Mouse (Mus musculus) limb, embryonic 15.5 days (tissue): ENCODE data around the gene Lsp1. TPM values are rescaled to one million over a fixed set of nuclear protein-coding genes. Genes with fewer than 3 reads are reported as not detected.

Source experiments
- ATAC-seq: fragments of 200-750 bp; cut with Nextera tagmentation; 2 replicates; pipeline ENCODE4 v1.8.0; 2017; ENCODE audit warnings: low read depth, moderate TSS enrichment; ENCODE audit not compliant: insufficient number of reproducible peaks, low FRiP score, low TSS enrichment
- H3K27ac ChIP-seq: fragments of 300-500 bp; sonication (generic); 2 replicates; pipeline ENCODE4 v1.5.1; 2015; ENCODE audit warnings: moderate library complexity, mild to moderate bottlenecking, inconsistent platforms
- H3K27me3 ChIP-seq: fragments of 300-500 bp; sonication (generic); 2 replicates; pipeline ENCODE4 v1.6.1; 2015; ENCODE audit warnings: inconsistent platforms
- H3K36me3 ChIP-seq: fragments of 300-500 bp; sonication (generic); 2 replicates; pipeline ENCODE4 v1.6.1; 2015; ENCODE audit warnings: inconsistent platforms
- H3K4me1 ChIP-seq: fragments of 300-500 bp; sonication (generic); 2 replicates; pipeline ENCODE4 v1.6.1; 2015; ENCODE audit warnings: inconsistent platforms
- H3K4me2 ChIP-seq: fragments of 300-500 bp; sonication (generic); 2 replicates; pipeline ENCODE4 v1.6.1; 2015; ENCODE audit warnings: mild to moderate bottlenecking, inconsistent platforms
- H3K4me3 ChIP-seq: fragments of 300-500 bp; sonication (generic); 2 replicates; pipeline ENCODE4 v1.5.1; 2015; ENCODE audit warnings: mild to moderate bottlenecking, inconsistent platforms
- H3K9ac ChIP-seq: fragments of 300-500 bp; sonication (generic); 2 replicates; pipeline ENCODE4 v1.6.1; 2015; ENCODE audit warnings: inconsistent platforms
- H3K9me3 ChIP-seq: fragments of 300-500 bp; sonication (generic); 2 replicates; pipeline ENCODE4 v1.6.1; 2016; ENCODE audit warnings: inconsistent platforms
- WGBS: fragments of 180-500 bp; shearing (Covaris S2); methylation state at CpG from one replicate; pipeline ENCODE4 v1.1.7; 2015; 5-methylcytosine and 5-hydroxymethylcytosine counted together
- polyA plus RNA-seq: library from polyadenylated mRNA; unstranded; fragments of >200 nt; fragmentation: Nextera tagmentation; extraction: Ambion mirVana; gene quantifications from 2 replicates; pipeline ENCODE4 v1.2.1, GENCODE M21; 2015

Gene Lsp1
- polyA plus RNA-seq, 1 experiment from 2014 or later = 57.3 TPM

GRCm38 (mm10) chr7:142509518-142509917 is 48.9 kb downstream of the Lsp1 start:
- Histone ChIP-seq H3K9me3 (no peaks in the 10 kb centered on the region), H3K27ac (peak overlapping the region; percentile 97), H3K4me1 (peaks cover 59% of the 10 kb centered on the region), H3K27me3 (no peaks in the 10 kb centered on the region), H3K4me3 (no peak overlapping the region), H3K9ac (no peak overlapping the region), H3K4me2 (no peak overlapping the region), H3K36me3 (no peaks in the 10 kb centered on the region)
- 18% methylated on average over 14 of the region's 14 CpGs for WGBS
- ATAC-seq = no peak

- no peaks in the 10 kb centered on the region for H3K27me3 ChIP-seq
- peaks cover 58% of the 10 kb centered on the region for H3K4me1 ChIP-seq
- ATAC-seq = 0 out of 2 replicates have a peak, but pooled peaks have one; percentile 35
- no peak overlapping the region for H3K9ac ChIP-seq
- no peaks in the 10 kb centered on the region for H3K36me3 ChIP-seq
- H3K9me3 ChIP-seq = no peaks in the 10 kb centered on the region
- WGBS = 12% methylated on average over 12 of the region's 12 CpGs
- no peak overlapping the region for H3K4me3 ChIP-seq
- H3K27ac ChIP-seq = peak overlapping the region; percentile 97
- H3K4me2 ChIP-seq = no peak overlapping the region
Measured at GRCm38 (mm10) chr7:142510021-142510777, 49.6 kb downstream of the Lsp1 start.

GRCm38 (mm10) chr7:142514048-142514447 is 53.4 kb downstream of the Lsp1 start:
- Histone ChIP-seq H3K4me1 (peaks cover 44% of the 10 kb centered on the region), H3K9me3 (no peaks in the 10 kb centered on the region), H3K27me3 (no peaks in the 10 kb centered on the region), H3K36me3 (no peaks in the 10 kb centered on the region), H3K9ac (no peak overlapping the region), H3K4me3 (no peak overlapping the region), H3K4me2 (no peak overlapping the region), H3K27ac (peak overlapping the region; percentile 95; the same call in 1 of the 2 replicates)
- 77% methylated on average over 4 of the region's 4 CpGs for WGBS
- no peak for ATAC-seq

GRCm38 (mm10) chr7:142516221-142516978 is 55.8 kb downstream of the Lsp1 start:
- 27% methylated on average over 21 of the region's 21 CpGs for WGBS
- ATAC-seq = peak; percentile 85
- no peaks in the 10 kb centered on the region for H3K36me3 ChIP-seq
- no peaks in the 10 kb centered on the region for H3K9me3 ChIP-seq
- H3K4me2 ChIP-seq = 0 out of 2 replicates have a peak overlapping the region, but pooled peaks have one; percentile 19
- no peaks in the 10 kb centered on the region for H3K27me3 ChIP-seq
- no peak overlapping the region for H3K4me3 ChIP-seq
- H3K9ac ChIP-seq = no peak overlapping the region
- H3K4me1 ChIP-seq = peaks cover 28% of the 10 kb centered on the region
- peak overlapping the region; percentile 95 for H3K27ac ChIP-seq

- no peaks in the 10 kb centered on the region for H3K9me3 ChIP-seq
- no peak for ATAC-seq
- H3K4me2 ChIP-seq = no peak overlapping the region
- H3K27ac ChIP-seq = peak overlapping the region; percentile 95
- no peak overlapping the region for H3K9ac ChIP-seq
- 68% methylated on average over 3 of the region's 3 CpGs for WGBS
- H3K36me3 ChIP-seq = no peaks in the 10 kb centered on the region
- no peaks in the 10 kb centered on the region for H3K27me3 ChIP-seq
- peaks cover 36% of the 10 kb centered on the region for H3K4me1 ChIP-seq
- no peak overlapping the region for H3K4me3 ChIP-seq
Measured at GRCm38 (mm10) chr7:142517531-142517930, 56.9 kb downstream of the Lsp1 start.

- ATAC-seq = no peak
- 69% methylated on average over 4 of the region's 4 CpGs for WGBS
- no peak overlapping the region for H3K4me2 ChIP-seq
- H3K4me3 ChIP-seq = no peak overlapping the region
- H3K27me3 ChIP-seq = no peaks in the 10 kb centered on the region
- no peaks in the 10 kb centered on the region for H3K36me3 ChIP-seq
- H3K27ac ChIP-seq = peak overlapping the region; percentile 13; the same call in 1 of the 2 replicates
- no peaks in the 10 kb centered on the region for H3K9me3 ChIP-seq
- peaks cover 51% of the 10 kb centered on the region for H3K4me1 ChIP-seq
- no peak overlapping the region for H3K9ac ChIP-seq
Measured at GRCm38 (mm10) chr7:142520331-142520730, 59.7 kb downstream of the Lsp1 start.

GRCm38 (mm10) chr7:142522352-142522751 is 61.7 kb downstream of the Lsp1 start:
- Histone ChIP-seq H3K27ac (peak overlapping the region; percentile 82), H3K4me2 (no peak overlapping the region), H3K27me3 (no peaks in the 10 kb centered on the region), H3K9ac (no peak overlapping the region), H3K4me1 (peaks cover 48% of the 10 kb centered on the region), H3K9me3 (no peaks in the 10 kb centered on the region), H3K4me3 (no peak overlapping the region), H3K36me3 (no peaks in the 10 kb centered on the region)
- no peak for ATAC-seq
- WGBS = 28% methylated on average over 4 of the region's 4 CpGs

- ATAC-seq = no peak
- H3K9me3 ChIP-seq = no peaks in the 10 kb centered on the region
- peaks cover 52% of the 10 kb centered on the region for H3K4me1 ChIP-seq
- H3K27ac ChIP-seq = peak overlapping the region; percentile 82
- H3K36me3 ChIP-seq = no peaks in the 10 kb centered on the region
- no peaks in the 10 kb centered on the region for H3K27me3 ChIP-seq
- no peak overlapping the region for H3K4me2 ChIP-seq
- no peak overlapping the region for H3K4me3 ChIP-seq
- WGBS = 29% methylated on average over 17 of the region's 17 CpGs
- H3K9ac ChIP-seq = no peak overlapping the region
Measured at GRCm38 (mm10) chr7:142523200-142523990, 62.8 kb downstream of the Lsp1 start.

- Histone ChIP-seq H3K9ac (no peak overlapping the region), H3K27ac (peak overlapping the region; percentile 89), H3K4me2 (no peak overlapping the region), H3K36me3 (no peaks in the 10 kb centered on the region), H3K4me1 (peaks cover 54% of the 10 kb centered on the region), H3K27me3 (no peaks in the 10 kb centered on the region), H3K4me3 (no peak overlapping the region), H3K9me3 (no peaks in the 10 kb centered on the region)
- 0 out of 2 replicates have a peak, but pooled peaks have one; percentile 53 for ATAC-seq
- WGBS = 39% methylated on average over 13 of the region's 13 CpGs
Measured at GRCm38 (mm10) chr7:142525342-142526178, 65.0 kb downstream of the Lsp1 start.

- peaks cover 61% of the 10 kb centered on the region for H3K4me1 ChIP-seq
- H3K27ac ChIP-seq = peak overlapping the region; percentile 52; the same call in 1 of the 2 replicates
- WGBS = 54% methylated on average over 10 of the region's 10 CpGs
- no peaks in the 10 kb centered on the region for H3K9me3 ChIP-seq
- no peak for ATAC-seq
- H3K4me3 ChIP-seq = no peak overlapping the region
- no peaks in the 10 kb centered on the region for H3K36me3 ChIP-seq
- H3K9ac ChIP-seq = no peak overlapping the region
- H3K4me2 ChIP-seq = no peak overlapping the region
- H3K27me3 ChIP-seq = no peaks in the 10 kb centered on the region
Measured at GRCm38 (mm10) chr7:142529350-142529749, 68.7 kb downstream of the Lsp1 start.
